Mouse (Mus musculus): Measurements from ENCODE around the gene Slc22a18. TPM values are rescaled to one million over a fixed set of nuclear protein-coding genes. Genes with fewer than 3 reads are reported as not detected.

The Slc22a18 gene
- total RNA-seq, 1 experiment from 2014 or later = 11.3 TPM

GRCm38 (mm10) chr7:143462516-143462915 is 11.0 kb upstream of the Slc22a18 start:
- DNase-seq = no peak

DNA sequence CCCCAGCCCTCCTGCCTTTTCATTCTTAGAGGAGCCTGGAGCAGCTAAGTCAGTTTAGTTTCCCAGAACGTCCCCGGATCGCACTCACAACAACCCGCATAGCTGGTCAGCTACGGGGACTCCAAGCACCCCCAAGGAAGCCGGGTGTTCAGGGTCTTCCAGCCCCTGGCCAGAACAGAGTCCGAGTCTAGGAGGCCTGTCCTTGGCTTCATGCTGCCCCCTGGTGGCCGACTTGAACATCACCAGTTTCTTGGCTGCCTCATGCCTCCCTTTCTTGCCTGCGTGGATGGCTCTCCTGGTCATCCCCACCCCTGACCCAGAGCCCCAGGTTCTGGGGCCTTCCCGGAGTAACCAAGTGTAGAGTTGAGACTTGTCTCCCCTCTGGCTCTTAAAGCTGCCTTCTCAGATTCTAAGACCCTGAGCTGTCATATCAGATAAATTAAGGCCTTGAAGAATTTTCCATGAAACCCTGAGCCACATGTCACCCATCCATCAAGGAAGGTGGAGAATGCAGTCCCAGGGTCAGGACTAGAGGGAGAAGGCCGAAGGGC is 9.6 kb upstream of the Slc22a18 start:
- DNase-seq = peak; percentile 89

GRCm38 (mm10) chr7:143464811-143465560 is 8.6 kb upstream of the Slc22a18 start:
- peak; percentile 83 for DNase-seq

DNA sequence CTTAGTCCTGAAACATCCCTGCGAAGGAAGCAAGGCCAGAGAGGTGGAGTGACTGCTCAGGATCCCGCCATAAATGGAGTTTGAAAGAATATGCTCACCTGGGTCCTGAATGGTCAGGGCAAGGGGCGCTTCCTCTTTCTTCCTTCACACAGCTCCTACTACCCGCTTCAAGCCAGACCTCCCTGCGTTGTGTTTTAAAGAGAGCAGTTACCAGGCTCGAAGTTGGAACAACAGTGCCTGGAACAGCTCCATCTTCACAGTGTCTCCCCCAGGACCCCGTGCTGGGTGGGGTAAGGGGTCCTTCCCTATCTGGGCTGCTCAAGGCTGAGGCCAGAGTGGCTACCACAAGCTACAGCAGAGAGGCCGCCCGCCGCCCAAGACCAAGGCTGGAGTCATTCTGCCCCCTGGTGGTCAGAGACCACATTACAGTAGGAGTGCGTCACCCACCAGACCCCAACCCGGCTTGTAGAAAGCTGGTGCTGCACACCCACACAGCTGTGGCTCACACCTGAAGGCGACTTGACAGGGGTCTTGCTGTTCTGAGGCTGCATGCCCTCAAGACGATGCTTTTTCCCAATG is 7.3 kb upstream of the Slc22a18 start:
- DNase-seq = peak; percentile 89

DNA sequence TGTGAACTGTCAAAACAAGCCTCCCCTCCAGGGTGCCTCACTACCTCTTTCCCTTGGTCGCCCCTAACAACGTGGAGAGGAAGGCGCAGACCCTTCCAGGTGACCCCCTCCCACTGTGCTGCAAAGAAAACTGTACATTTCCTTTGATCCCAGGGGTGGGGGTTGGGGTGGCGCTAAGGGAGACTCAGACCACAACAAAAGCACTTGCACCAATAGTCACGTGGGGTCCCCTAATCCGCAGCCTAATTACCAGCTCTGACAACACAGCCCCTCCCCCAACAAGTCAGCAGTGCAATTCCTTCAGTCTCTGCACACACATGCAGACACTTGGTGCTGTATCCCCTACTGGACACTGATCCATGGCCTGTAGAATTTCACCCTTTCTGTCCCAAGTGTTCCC is 5.8 kb upstream of the Slc22a18 start:
- no peak for DNase-seq

GRCm38 (mm10) chr7:143469946-143470345 is 3.6 kb upstream of the Slc22a18 start:
- DNase-seq = peak; percentile 87

DNA sequence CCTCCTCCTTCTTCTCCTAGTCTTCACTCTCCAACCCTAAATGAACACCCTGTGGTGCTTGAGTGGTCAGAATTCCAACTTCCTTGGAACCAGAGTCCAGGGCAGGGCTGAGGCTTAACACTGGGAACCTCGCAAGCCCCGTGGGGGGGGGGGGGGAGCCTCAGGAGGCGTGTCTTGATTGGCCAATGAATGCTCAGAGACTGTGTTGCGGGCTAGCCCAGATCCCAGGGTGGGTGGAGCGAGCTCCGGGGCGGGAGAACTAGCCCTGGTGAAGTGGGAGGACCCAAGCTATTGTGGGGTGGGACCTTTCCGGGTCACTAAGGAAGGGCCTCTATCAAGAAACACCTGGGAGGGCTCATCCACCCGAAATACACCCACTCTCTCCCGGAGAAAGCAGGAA is 1.3 kb downstream of the Slc22a18 start:
- no peak for DNase-seq

- DNase-seq = peak; percentile 60
Observed at GRCm38 (mm10) chr7:143475876-143476275, 2.3 kb downstream of the Slc22a18 start.

GRCm38 (mm10) chr7:143476702-143477335 is 3.3 kb downstream of the Slc22a18 start:
- no peak for DNase-seq

DNA sequence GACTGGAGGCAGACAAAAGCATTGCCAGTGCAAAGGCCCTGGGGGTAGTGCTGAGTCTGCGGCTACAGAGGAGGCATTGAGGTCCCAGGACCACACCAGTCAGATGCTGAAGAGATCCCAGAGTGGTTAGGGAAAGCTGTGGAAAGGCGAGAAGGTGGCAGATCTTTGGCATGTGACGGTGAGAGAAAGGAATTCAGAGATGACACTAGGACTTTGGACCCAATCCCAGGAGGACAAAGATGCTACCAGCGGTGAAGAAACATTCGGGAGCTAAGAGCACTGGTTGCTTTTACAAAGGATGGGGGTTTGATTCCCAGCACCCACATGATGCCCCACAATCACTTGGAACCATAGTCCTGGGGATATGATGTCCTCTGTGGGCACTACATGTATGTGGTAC is 4.3 kb downstream of the Slc22a18 start:
- DNase-seq = no peak

- peak; percentile 89 for DNase-seq
Observed at GRCm38 (mm10) chr7:143480498-143480897, 7.0 kb downstream of the Slc22a18 start.

DNA sequence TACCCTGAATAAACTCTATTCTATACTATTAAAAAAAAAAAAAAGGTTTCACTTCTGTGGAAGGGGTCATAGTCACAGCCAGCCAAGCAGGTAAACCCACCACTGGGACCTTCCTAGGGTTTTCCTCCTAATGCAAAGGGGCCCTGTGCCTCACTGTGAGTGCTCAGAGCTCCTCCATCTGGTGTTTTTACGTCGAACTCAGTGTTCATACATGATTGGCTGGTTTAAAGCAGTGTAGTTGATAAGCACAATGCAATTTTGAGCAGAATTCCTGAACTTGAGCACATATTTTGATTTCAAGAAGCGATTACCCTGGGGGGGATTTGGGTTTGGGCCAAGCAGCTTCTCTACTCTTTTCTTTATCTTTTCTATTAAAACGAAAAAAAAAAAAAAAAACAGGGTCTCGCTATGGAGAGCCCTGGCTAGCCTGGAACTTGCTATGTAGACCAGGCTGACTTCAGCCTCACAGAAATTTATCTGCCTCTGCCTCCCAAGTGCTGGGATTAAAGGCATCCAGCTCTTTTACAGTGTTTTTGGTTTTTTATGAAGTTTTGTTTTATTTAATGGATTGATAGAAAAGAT is 8.4 kb downstream of the Slc22a18 start:
- no peak for DNase-seq

GRCm38 (mm10) chr7:143482541-143482940 is 9.0 kb downstream of the Slc22a18 start:
- no peak for DNase-seq

DNA sequence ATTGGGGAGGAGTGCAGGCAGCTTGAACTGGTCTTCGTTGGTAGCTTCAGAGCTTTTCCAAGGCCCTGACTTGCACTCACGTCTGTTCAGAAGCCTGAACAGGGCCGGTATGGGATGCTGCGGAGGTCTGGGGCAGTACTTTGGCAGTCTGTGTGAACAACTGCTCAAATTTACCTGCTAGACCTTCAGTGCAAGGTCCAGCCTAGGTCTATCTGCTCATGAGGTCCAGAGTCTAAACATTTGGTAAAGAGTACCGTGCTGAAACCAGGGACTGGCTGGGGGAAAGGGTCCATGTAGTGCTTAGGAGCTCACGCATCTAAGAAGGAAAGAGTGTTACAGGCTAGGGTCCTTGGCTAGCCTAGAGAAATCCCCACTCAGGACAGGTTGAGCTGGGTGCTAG is 16.2 kb downstream of the Slc22a18 start:
- DNase-seq = no peak

- no peak for DNase-seq
Observed at GRCm38 (mm10) chr7:143493616-143494126, 20.1 kb downstream of the Slc22a18 start.

DNA sequence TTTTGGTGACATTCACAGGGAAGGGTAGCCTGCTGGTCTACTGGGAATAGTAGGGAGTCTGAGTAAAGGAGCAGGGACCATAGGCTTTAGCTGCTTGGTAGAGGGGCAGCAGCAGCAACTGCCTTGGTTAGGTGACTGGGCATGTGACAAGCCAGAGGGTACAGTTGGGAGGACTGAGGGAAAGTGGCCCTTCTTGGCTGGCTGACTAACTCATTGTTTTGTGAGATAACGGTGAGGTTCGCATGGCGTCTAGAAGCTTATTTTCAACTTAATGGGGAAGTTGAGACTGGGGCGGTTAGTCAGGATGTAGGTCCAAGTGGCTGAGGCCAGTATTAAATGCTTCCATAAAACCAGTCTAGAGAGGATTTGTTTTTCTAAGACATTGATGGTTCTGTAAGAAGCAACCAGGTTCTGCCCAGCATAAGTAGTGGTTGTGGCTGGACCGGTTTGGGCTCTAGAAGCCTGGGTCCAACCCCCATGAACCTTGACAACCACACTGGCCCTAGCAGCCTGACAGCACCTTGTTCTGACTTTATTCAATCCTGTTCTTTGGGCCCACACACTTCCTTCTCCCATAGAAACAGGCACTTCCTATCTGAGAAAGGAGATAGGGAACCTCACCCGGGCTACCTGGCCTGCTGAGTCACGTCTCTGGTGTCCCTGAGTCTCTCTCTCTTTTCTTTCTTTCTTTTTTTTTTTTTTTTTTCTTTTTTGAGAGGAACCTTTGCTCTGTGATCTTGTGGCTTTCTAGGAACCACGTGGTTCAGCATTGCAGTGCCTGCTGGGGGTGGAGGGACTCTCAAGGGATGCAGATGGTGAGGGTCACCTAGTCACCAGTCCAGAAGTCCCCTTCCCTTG is 21.8 kb downstream of the Slc22a18 start:
- DNase-seq = no peak

DNA sequence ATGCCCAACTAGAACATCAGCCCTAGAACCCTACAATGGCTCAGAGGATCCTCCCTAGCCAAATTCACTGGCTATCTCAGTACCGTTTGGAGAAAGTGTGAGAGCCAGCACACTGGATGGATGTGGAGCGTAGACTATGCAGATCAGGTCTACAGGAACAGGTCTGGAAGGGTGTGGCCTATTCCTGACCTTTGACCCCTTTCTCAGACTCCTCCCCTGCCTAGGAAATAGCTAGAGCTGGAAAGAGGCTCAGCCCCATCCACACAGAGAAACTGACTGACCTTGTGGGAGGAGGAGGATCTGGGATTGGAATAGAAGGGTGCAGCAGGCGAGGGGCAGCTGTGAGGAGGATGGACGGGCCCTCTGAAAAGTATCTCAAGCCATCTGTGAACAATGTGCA is 25.0 kb downstream of the Slc22a18 start:
- DNase-seq = no peak

GRCm38 (mm10) chr7:143500912-143501311 is 27.4 kb downstream of the Slc22a18 start:
- no peak for DNase-seq

DNA sequence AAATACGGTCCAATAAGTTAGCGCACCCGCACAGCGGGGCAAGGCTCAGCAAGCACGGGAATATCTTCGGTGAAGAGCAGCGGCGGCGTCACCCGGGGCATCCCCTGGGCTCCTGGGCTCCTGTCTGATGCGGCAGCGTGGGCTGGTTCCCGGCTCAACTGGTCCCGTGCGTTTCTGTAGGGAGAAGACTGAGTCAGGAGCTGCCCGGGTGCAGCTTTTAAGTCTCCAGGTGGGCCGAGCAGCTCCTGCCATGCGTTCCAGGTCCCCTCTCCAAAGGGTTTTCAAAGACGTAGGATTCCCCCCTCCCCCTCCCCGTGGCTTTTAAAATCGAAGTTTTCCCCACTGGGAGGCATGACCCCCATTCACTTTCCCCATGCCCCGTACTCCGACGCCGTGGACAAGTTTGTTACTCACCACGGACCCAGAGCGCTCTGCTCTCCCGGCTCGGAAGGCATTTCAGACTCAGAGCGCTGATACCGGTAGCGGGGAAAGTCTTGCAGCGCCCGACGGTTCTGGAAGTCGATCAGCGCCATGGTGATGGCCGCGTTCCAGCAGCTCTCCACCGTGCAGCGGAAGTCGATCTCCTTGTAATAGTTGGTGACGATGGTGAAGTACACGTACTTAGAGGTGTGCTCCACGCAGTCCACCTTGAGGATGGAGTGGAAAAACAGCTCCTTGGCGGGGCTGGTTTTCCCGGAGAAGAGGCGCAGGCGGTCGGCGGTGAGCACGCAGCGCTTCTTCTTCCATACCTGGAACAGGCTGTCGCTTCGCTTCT is 28.3 kb downstream of the Slc22a18 start:
- DNase-seq = peak; percentile 72

GRCm38 (mm10) chr7:143502418-143503200 is 29.1 kb downstream of the Slc22a18 start, which contains the start of gene Phlda2:
Gene Phlda2, minus strand, starts transcription at chr7:143503150.
- DNase-seq = peak; percentile 37

Measured in adrenal gland, postnatal 14 days (tissue).